Mouse (Mus musculus) heart, postnatal 0 days (tissue): ENCODE measurements around the gene Wdr19. TPM values are rescaled to one million over a fixed set of nuclear protein-coding genes. Genes with fewer than 3 reads are reported as not detected.

Experiments used
- ATAC-seq: fragments of 200-750 bp; cut with Nextera tagmentation; 2 replicates; pipeline ENCODE4 v1.8.0; 2017; ENCODE audit warnings: low read depth, moderate number of reproducible peaks, moderate library complexity; ENCODE audit not compliant: insufficient read depth
- DNase-seq: peaks from one replicate; pipeline ENCODE4 v3.0.0-alpha.2; 2016; ENCODE audit warnings: low spot score
- H3K27ac ChIP-seq: fragments of 300-500 bp; sonication (generic); 2 replicates; pipeline ENCODE4 v1.5.1; 2014; ENCODE audit warnings: low read depth, mild to moderate bottlenecking
- H3K27me3 ChIP-seq: fragments of 300-500 bp; sonication (generic); 2 replicates; pipeline ENCODE4 v1.6.1; 2014; ENCODE audit warnings: low read length, mixed read lengths; ENCODE audit not compliant: control insufficient read depth, insufficient read depth
- H3K36me3 ChIP-seq: fragments of 300-500 bp; sonication (generic); replicated peaks from 2 replicates; pipeline ENCODE4 v1.6.1; 2014; ENCODE audit warnings: low read length, mixed read lengths; ENCODE audit not compliant: control insufficient read depth, insufficient read depth
- H3K4me1 ChIP-seq: fragments of 300-500 bp; sonication (generic); 2 replicates; pipeline ENCODE4 v1.6.1; 2014; ENCODE audit warnings: antibody characterized with exemption; ENCODE audit not compliant: control insufficient read depth, insufficient read depth
- H3K4me2 ChIP-seq: fragments of 300-500 bp; sonication (generic); 2 replicates; pipeline ENCODE4 v1.6.1; 2014; ENCODE audit warnings: low read depth, mild to moderate bottlenecking, low read length, moderate library complexity
- H3K4me3 ChIP-seq: fragments of 300-500 bp; sonication (generic); 2 replicates; pipeline ENCODE4 v1.5.1; 2014; ENCODE audit warnings: low read depth, low read length
- H3K9ac ChIP-seq: fragments of 300-500 bp; sonication (generic); replicated peaks from 2 replicates; pipeline ENCODE4 v1.6.1; 2014; ENCODE audit warnings: low read depth, low read length, mixed read lengths
- H3K9me3 ChIP-seq: fragments of 300-500 bp; sonication (generic); replicated peaks from 2 replicates; pipeline ENCODE4 v1.6.1; 2016; ENCODE audit warnings: low read length; ENCODE audit not compliant: control insufficient read depth
- CTCF ChIP-seq: IDR thresholded peaks from 2 replicates; pipeline ENCODE4 v1.5.1; 2016; ENCODE audit warnings: antibody characterized with exemption, control low read depth, low read depth
- EP300 ChIP-seq: IDR thresholded peaks from 2 replicates; pipeline ENCODE4 v1.6.1; 2016; ENCODE audit warnings: antibody characterized with exemption, low read depth
- WGBS: fragments of 180-500 bp; shearing (Covaris S2); extraction: QIAGEN DNeasy Blood & Tissue Kit; methylation state at CpG from one replicate; pipeline ENCODE4 v1.1.7; 2014; 5-methylcytosine and 5-hydroxymethylcytosine counted together
- polyA plus RNA-seq: library from polyadenylated mRNA; unstranded; fragments of >200 nt; fragmentation: Nextera tagmentation; extraction: Ambion mirVana; gene quantifications from 2 replicates; pipeline ENCODE4 v1.2.1, GENCODE M21; 2015
- total RNA-seq: library from RNA; depleted of rRNA; stranded (reverse); fragments of >200 nt; gene quantifications from 2 replicates; pipeline ENCODE4 v1.2.3, GENCODE M21; 2014; ENCODE audit warnings: low replicate concordance; rRNA removed

Wdr19 gene
- total RNA-seq = 1.9 and 3.9 TPM in 2 replicates
- 2.0 and 2.3 TPM in 2 replicates for polyA plus RNA-seq

DNA sequence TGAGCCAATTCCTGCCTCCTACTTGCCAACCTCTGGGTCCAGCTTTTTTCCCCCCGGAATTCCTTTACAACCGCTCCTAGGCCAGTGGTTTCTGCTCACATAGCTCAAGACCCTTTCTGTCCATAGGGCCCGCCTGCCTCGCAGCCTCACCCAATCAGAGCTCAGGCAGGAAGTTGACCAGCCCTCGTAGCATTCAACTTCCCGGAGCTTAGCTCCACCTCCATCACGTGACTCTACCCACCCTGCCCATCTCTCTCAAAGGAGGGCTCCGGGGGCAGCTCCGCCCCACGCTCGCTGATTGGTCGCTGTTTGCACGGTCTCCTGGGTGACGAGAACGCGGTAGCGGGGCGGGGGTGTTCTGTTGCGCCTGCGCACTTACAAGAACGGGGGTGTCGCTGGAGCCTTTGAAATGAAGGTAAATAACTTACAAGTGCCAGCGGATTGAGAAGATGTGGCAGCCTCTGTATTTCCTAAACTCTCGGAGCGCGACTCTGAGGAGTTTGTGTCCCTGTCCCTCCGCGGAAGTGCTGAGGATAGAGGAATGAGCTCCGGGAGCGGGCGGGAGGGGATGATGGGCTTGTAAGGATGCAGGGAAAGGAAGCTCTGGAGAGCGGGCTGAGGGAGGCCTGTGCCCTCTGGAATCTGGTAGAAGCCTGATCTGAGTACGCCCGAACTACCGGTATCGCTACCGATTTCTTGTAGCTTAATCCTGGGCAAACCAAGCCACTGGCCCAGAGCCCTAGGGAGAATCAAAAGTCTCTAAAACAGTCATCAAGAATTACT, at the start of gene Wdr19:
TSS of gene Wdr19 (plus strand) at position 351 of the 783 bp plus-strand sequence.
- Histone ChIP-seq H3K36me3 (no peaks in the 10 kb centered on the region), H3K27ac (peak within 1 kb of the TSS; percentile 87), H3K27me3 (no peaks in the 10 kb centered on the region), H3K4me2 (peak within 1 kb of the TSS; percentile 75), H3K4me1 (peaks cover 4% of the 10 kb centered on the region; the same call in 1 of the 2 replicates), H3K4me3 (peak within 1 kb of the TSS; percentile 84), H3K9ac (peak within 1 kb of the TSS; percentile 68), H3K9me3 (no peaks in the 10 kb centered on the region)
- TF ChIP-seq CTCF (no peak), EP300 (no peak)
- peak; percentile 100 for ATAC-seq
- peak; percentile 100 for DNase-seq
- under 1% methylated on average over 37 of the region's 37 CpGs for WGBS

DNA sequence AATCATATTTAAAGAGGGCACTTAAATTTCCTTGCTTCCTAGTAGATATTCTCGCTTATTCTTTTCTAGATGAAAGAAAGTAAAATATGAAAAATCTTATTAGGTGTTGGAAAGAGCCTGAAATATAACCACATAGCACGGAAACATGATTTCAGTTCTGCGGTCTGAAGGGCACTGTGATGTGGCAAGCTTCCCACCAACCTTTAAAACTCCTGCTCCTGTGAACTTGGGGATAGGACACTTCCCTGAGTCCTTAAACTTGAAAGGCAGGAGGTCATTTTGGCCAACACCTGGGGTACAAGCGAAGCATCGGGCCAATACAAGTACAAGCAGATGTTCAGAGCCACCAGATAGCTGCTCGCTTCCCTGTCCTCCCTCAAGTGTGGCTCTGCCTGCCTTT, 49.8 kb upstream of the Wdr19 start:
- ATAC-seq = no peak
- WGBS = 96% methylated on average over 6 of the region's 6 CpGs
- no peak for TF ChIP-seq EP300
- TF ChIP-seq CTCF = no peak
- Histone ChIP-seq H3K27ac (no peak overlapping the region), H3K27me3 (no peaks in the 10 kb centered on the region), H3K9ac (no peak overlapping the region), H3K4me2 (no peak overlapping the region), H3K9me3 (no peaks in the 10 kb centered on the region), H3K4me3 (no peak overlapping the region), H3K36me3 (peaks cover 37% of the 10 kb centered on the region), H3K4me1 (no peaks in the 10 kb centered on the region)
- DNase-seq = no peak

- peaks cover 33% of the 10 kb centered on the region for H3K36me3 ChIP-seq
- no peak overlapping the region for H3K4me3 ChIP-seq
- 76% methylated on average over 8 of the region's 8 CpGs for WGBS
- no peaks in the 10 kb centered on the region for H3K9me3 ChIP-seq
- ATAC-seq (no peak), DNase-seq (no peak)
- no peaks in the 10 kb centered on the region for H3K4me1 ChIP-seq
- H3K27me3 ChIP-seq = no peaks in the 10 kb centered on the region
- no peak overlapping the region for H3K9ac ChIP-seq
- TF ChIP-seq EP300 = no peak
- TF ChIP-seq CTCF = no peak
- no peak overlapping the region for H3K4me2 ChIP-seq
- H3K27ac ChIP-seq = no peak overlapping the region
These were observed 49.0 kb upstream of the Wdr19 start for GRCm38 (mm10) chr5:65150376-65150955.

DNA sequence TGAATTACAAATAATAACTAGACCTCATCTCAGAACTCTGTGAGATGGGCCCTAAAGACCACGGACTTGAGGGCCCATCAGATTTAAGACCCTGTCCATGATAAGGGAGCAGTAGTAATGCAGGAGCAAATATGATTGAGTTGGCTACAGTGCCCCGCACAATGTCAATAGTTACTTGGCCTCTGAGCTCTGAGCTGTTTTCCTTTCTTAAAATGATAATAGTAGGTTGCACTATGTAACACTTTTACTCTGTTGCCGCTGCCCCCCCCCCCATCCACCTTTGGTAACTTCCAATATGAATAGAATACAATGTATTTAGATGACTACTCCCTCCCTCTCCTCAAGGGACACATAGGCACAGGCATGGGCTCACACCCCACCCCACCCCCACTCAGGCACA, 48.2 kb upstream of the Wdr19 start:
- Histone ChIP-seq H3K9me3 (no peaks in the 10 kb centered on the region), H3K4me1 (no peaks in the 10 kb centered on the region), H3K4me2 (no peak overlapping the region), H3K4me3 (no peak overlapping the region), H3K9ac (no peak overlapping the region), H3K27ac (no peak overlapping the region), H3K36me3 (peaks cover 36% of the 10 kb centered on the region), H3K27me3 (no peaks in the 10 kb centered on the region)
- no peak for DNase-seq
- WGBS = 86% methylated on average over 3 of the region's 3 CpGs
- TF ChIP-seq EP300 (no peak), CTCF (no peak)
- no peak for ATAC-seq

DNA sequence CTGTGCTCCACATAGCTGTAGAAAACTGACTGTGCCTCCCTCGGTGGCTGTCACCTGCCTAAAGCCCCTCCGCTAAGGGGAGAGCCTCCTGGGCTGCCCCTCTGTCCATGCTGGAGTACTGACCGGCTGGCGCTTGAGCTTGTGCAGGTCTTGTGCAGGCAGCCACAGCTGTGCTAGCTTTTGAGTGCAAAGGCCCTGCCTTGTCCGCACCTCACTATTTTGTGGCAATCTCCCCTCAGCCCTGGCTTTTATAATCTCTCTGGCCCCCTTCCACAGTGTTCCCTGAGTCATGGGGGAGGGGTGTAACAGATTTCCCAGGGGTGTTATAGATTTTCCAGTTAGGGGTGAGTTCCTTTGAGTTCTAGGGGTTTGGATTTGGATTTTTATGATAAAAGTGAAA, 47.7 kb upstream of the Wdr19 start:
- Histone ChIP-seq H3K9ac (no peak overlapping the region), H3K36me3 (peaks cover 38% of the 10 kb centered on the region), H3K27me3 (no peaks in the 10 kb centered on the region), H3K9me3 (no peaks in the 10 kb centered on the region), H3K4me3 (no peak overlapping the region), H3K27ac (no peak overlapping the region), H3K4me2 (no peak overlapping the region), H3K4me1 (no peaks in the 10 kb centered on the region)
- DNase-seq (no peak), ATAC-seq (no peak)
- WGBS = 42% methylated on average over 5 of the region's 5 CpGs
- TF ChIP-seq EP300 = no peak
- TF ChIP-seq CTCF = no peak
